Mouse (Mus musculus) thymus, adult 2 months (tissue): ENCODE data around the gene Ugt1a5.

Experiments
- CTCF ChIP-seq: fragments of 200-500 bp; IDR thresholded peaks from 2 replicates; pipeline ENCODE4 v1.5.1; 2012; ENCODE audit warnings: mild to moderate bottlenecking, control low read depth, low read length, moderate library complexity, borderline replicate concordance; ENCODE audit not compliant: control insufficient read depth, poor library complexity, insufficient read depth; ENCODE audit errors: extremely low read depth
- POLR2A ChIP-seq: fragments of 200-500 bp; IDR thresholded peaks from 2 replicates; pipeline ENCODE4 v1.6.1; 2012; ENCODE audit warnings: mild to moderate bottlenecking, low read length, control low read depth, moderate library complexity; ENCODE audit not compliant: control insufficient read depth, poor library complexity, insufficient read depth; ENCODE audit errors: extremely low read depth

- TF ChIP-seq CTCF (no peak), POLR2A (no peak)
Measured at GRCm38 (mm10) chr1:88199996-88200395, 34.2 kb downstream of the Ugt1a5 start.
